Mouse (Mus musculus) neutrophil, adult 65 days (primary cell): ENCODE measurements around the gene Cyp2ab1. TPM values are rescaled to one million over a fixed set of nuclear protein-coding genes. Genes with fewer than 3 reads are reported as not detected.

Experiments
- total RNA-seq: library from RNA; stranded (reverse); gene quantifications from 2 replicates; pipeline ENCODE4 v1.2.4, GENCODE M21; 2023

Cyp2ab1 gene
- 1.8 and 2.5 TPM in 2 replicates for total RNA-seq

GRCm38 (mm10) chr16:20325286-20325685 is at the start of gene Cyp2ab1:
TSS of gene Cyp2ab1 (minus strand) at chr16:20325404.

GRCm38 (mm10) chr16:20301770-20302649 is 23.2 kb downstream of the Cyp2ab1 start, which contains the start of gene Parl:
TSS of gene Parl (minus strand) at chr16:20302387.

Other genes with a start within 250 kb of the Cyp2ab1 start
- gene Klhl24, start 227.9 kb downstream of the Cyp2ab1 start, total RNA-seq: 165 and 195 TPM in 2 replicates
- 25.6 and 32.9 TPM in 2 replicates for gene Yeats2, start 184.3 kb downstream of the Cyp2ab1 start, total RNA-seq
- not detected in 2 replicates for gene Map6d1, start 84.0 kb downstream of the Cyp2ab1 start, total RNA-seq
- 54.3 and 78.8 TPM in 2 replicates for gene Parl, start 23.0 kb downstream of the Cyp2ab1 start, total RNA-seq
- 74.2 and 90.9 TPM in 2 replicates for gene Abcc5, start 101.0 kb upstream of the Cyp2ab1 start, total RNA-seq
- gene Eif2b5, start 173.4 kb upstream of the Cyp2ab1 start, total RNA-seq: 19.8 and 24.7 TPM in 2 replicates
- gene Dvl3, start 191.6 kb upstream of the Cyp2ab1 start, total RNA-seq: 22.9 and 26.7 TPM in 2 replicates
- gene Ap2m1, start 210.1 kb upstream of the Cyp2ab1 start, total RNA-seq: 174 and 177 TPM in 2 replicates
- gene Abcf3, start 223.2 kb upstream of the Cyp2ab1 start, total RNA-seq: 32.5 and 45.3 TPM in 2 replicates